Mouse (Mus musculus): ENCODE measurements around the gene Zcchc7. TPM values are rescaled to one million over a fixed set of nuclear protein-coding genes. Genes with fewer than 3 reads are reported as not detected.

The Zcchc7 gene
- total and polyA plus RNA-seq, 2 experiments = 4.8 to 21.8 TPM

- WGBS = 4% methylated on average over 19 of the region's 19 CpGs
- TF ChIP-seq POLR2A (IDR thresholded peaks at IDR 0.05; ENCODE audit: extremely low read depth, insufficient read depth, low read length) (no peak), CTCF (IDR thresholded peaks at IDR 0.05; ENCODE audit: low read depth, low read length) (no peak)
- DNase-seq (ENCODE audit: extremely low read depth, low read depth, low spot score) = no peak
- no peak overlapping the region for H3K9ac ChIP-seq (ENCODE audit: low read depth, low read length)
- no peaks in the 10 kb centered on the region for H3K79me2 ChIP-seq (ENCODE audit: control insufficient read depth, insufficient read depth, low read length)
- H3K4me3 ChIP-seq (ENCODE audit: insufficient read depth, low read depth, low read length) = no peak overlapping the region
- H3K36me3 ChIP-seq (ENCODE audit: control insufficient read depth, insufficient read depth, low read length) = no peaks in the 10 kb centered on the region
- H3K4me1 ChIP-seq (ENCODE audit: control insufficient read depth, insufficient read depth, low read length) = no peaks in the 10 kb centered on the region
- peaks cover 34% of the 10 kb centered on the region for H3K27me3 ChIP-seq (ENCODE audit: control insufficient read depth, insufficient read depth, low read length)
- H3K27ac ChIP-seq (replicated peaks; ENCODE audit: insufficient read depth, low read depth, low read length) = no peak overlapping the region
Measured at GRCm38 (mm10) chr4:44713554-44714051, 42.1 kb upstream of the Zcchc7 start.

GRCm38 (mm10) chr4:44714111-44714621 is 41.5 kb upstream of the Zcchc7 start:
- Histone ChIP-seq H3K27ac (replicated peaks; ENCODE audit: insufficient read depth, low read depth, low read length) (no peak overlapping the region), H3K4me1 (ENCODE audit: control insufficient read depth, insufficient read depth, low read length) (no peaks in the 10 kb centered on the region), H3K4me3 (ENCODE audit: insufficient read depth, low read depth, low read length) (no peak overlapping the region), H3K9ac (ENCODE audit: low read depth, low read length) (no peak overlapping the region), H3K36me3 (ENCODE audit: control insufficient read depth, insufficient read depth, low read length) (no peaks in the 10 kb centered on the region), H3K79me2 (ENCODE audit: control insufficient read depth, insufficient read depth, low read length) (no peaks in the 10 kb centered on the region), H3K27me3 (ENCODE audit: control insufficient read depth, insufficient read depth, low read length) (peaks cover 31% of the 10 kb centered on the region)
- DNase-seq (ENCODE audit: extremely low read depth, low read depth, low spot score) = no peak
- TF ChIP-seq CTCF (IDR thresholded peaks at IDR 0.05; ENCODE audit: low read depth, low read length) (no peak), POLR2A (IDR thresholded peaks at IDR 0.05; ENCODE audit: extremely low read depth, insufficient read depth, low read length) (no peak)
- WGBS = 4% methylated on average over 27 of the region's 27 CpGs

GRCm38 (mm10) chr4:44715621-44716160 is 40.0 kb upstream of the Zcchc7 start:
- 19% methylated on average over 3 of the region's 3 CpGs for WGBS
- Histone ChIP-seq H3K27ac (replicated peaks; ENCODE audit: insufficient read depth, low read depth, low read length) (no peak overlapping the region), H3K9ac (ENCODE audit: low read depth, low read length) (no peak overlapping the region), H3K27me3 (ENCODE audit: control insufficient read depth, insufficient read depth, low read length) (peaks cover 31% of the 10 kb centered on the region), H3K4me1 (ENCODE audit: control insufficient read depth, insufficient read depth, low read length) (no peaks in the 10 kb centered on the region), H3K79me2 (ENCODE audit: control insufficient read depth, insufficient read depth, low read length) (no peaks in the 10 kb centered on the region), H3K4me3 (ENCODE audit: insufficient read depth, low read depth, low read length) (no peak overlapping the region), H3K36me3 (ENCODE audit: control insufficient read depth, insufficient read depth, low read length) (no peaks in the 10 kb centered on the region)
- no peak for DNase-seq (ENCODE audit: extremely low read depth, low read depth, low spot score)
- no peak for TF ChIP-seq POLR2A (IDR thresholded peaks at IDR 0.05; ENCODE audit: extremely low read depth, insufficient read depth, low read length)
- no peak for TF ChIP-seq CTCF (IDR thresholded peaks at IDR 0.05; ENCODE audit: low read depth, low read length)

GRCm38 (mm10) chr4:44716391-44716790 is 39.3 kb upstream of the Zcchc7 start:
- no peak overlapping the region for H3K27ac ChIP-seq (replicated peaks; ENCODE audit: insufficient read depth, low read depth, low read length)
- H3K4me3 ChIP-seq (ENCODE audit: insufficient read depth, low read depth, low read length) = no peak overlapping the region
- no peak for TF ChIP-seq CTCF (IDR thresholded peaks at IDR 0.05; ENCODE audit: low read depth, low read length)
- no peak for TF ChIP-seq POLR2A (IDR thresholded peaks at IDR 0.05; ENCODE audit: extremely low read depth, insufficient read depth, low read length)
- H3K27me3 ChIP-seq (ENCODE audit: control insufficient read depth, insufficient read depth, low read length) = peaks cover 25% of the 10 kb centered on the region
- no peak overlapping the region for H3K9ac ChIP-seq (ENCODE audit: low read depth, low read length)
- no peaks in the 10 kb centered on the region for H3K36me3 ChIP-seq (ENCODE audit: control insufficient read depth, insufficient read depth, low read length)
- H3K4me1 ChIP-seq (ENCODE audit: control insufficient read depth, insufficient read depth, low read length) = no peaks in the 10 kb centered on the region
- no peak for DNase-seq (ENCODE audit: extremely low read depth, low read depth, low spot score)
- 10% methylated on average over 10 of the region's 10 CpGs for WGBS
- no peaks in the 10 kb centered on the region for H3K79me2 ChIP-seq (ENCODE audit: control insufficient read depth, insufficient read depth, low read length)

GRCm38 (mm10) chr4:44717676-44718075 is 38.0 kb upstream of the Zcchc7 start:
- Histone ChIP-seq H3K27ac (replicated peaks; ENCODE audit: insufficient read depth, low read depth, low read length) (no peak overlapping the region), H3K36me3 (ENCODE audit: control insufficient read depth, insufficient read depth, low read length) (no peaks in the 10 kb centered on the region), H3K79me2 (ENCODE audit: control insufficient read depth, insufficient read depth, low read length) (no peaks in the 10 kb centered on the region), H3K4me3 (ENCODE audit: insufficient read depth, low read depth, low read length) (no peak overlapping the region), H3K4me1 (ENCODE audit: control insufficient read depth, insufficient read depth, low read length) (no peaks in the 10 kb centered on the region), H3K9ac (ENCODE audit: low read depth, low read length) (no peak overlapping the region), H3K27me3 (ENCODE audit: control insufficient read depth, insufficient read depth, low read length) (peaks cover 19% of the 10 kb centered on the region)
- DNase-seq (ENCODE audit: extremely low read depth, low read depth, low spot score) = no peak
- WGBS = 74% methylated on average over 3 of the region's 3 CpGs
- TF ChIP-seq POLR2A (IDR thresholded peaks at IDR 0.05; ENCODE audit: extremely low read depth, insufficient read depth, low read length) = no peak
- TF ChIP-seq CTCF (IDR thresholded peaks at IDR 0.05; ENCODE audit: low read depth, low read length) = no peak

- H3K4me1 ChIP-seq (ENCODE audit: control insufficient read depth, insufficient read depth, low read length) = no peaks in the 10 kb centered on the region
- no peaks in the 10 kb centered on the region for H3K79me2 ChIP-seq (ENCODE audit: control insufficient read depth, insufficient read depth, low read length)
- peaks cover 6% of the 10 kb centered on the region for H3K27me3 ChIP-seq (ENCODE audit: control insufficient read depth, insufficient read depth, low read length)
- whole genome bisulfite sequencing = 89% methylated on average over 8 of the region's 8 CpGs
- no peak overlapping the region for H3K27ac ChIP-seq (replicated peaks; ENCODE audit: insufficient read depth, low read depth, low read length)
- TF ChIP-seq CTCF (IDR thresholded peaks at IDR 0.05; ENCODE audit: low read depth, low read length) (no peak), POLR2A (IDR thresholded peaks at IDR 0.05; ENCODE audit: extremely low read depth, insufficient read depth, low read length) (no peak)
- H3K4me3 ChIP-seq (ENCODE audit: insufficient read depth, low read depth, low read length) = no peak overlapping the region
- no peaks in the 10 kb centered on the region for H3K36me3 ChIP-seq (ENCODE audit: control insufficient read depth, insufficient read depth, low read length)
- no peak overlapping the region for H3K9ac ChIP-seq (ENCODE audit: low read depth, low read length)
- no peak for DNase-seq (ENCODE audit: extremely low read depth, low read depth, low spot score)
Measured at GRCm38 (mm10) chr4:44720046-44720445, 35.6 kb upstream of the Zcchc7 start.
